In genomic region chr6:60819272-60819671, GRCm38 (mm10) we compare ENCODE assay signal across 27 mouse cellular contexts.
"Had no signal": no experiment of that assay in that cellular context is flagged by ENCODE, and none has a peak within 500 bp of the region (broad histone marks: within the 10 kb centered on the region; RNA-seq: fewer than 3 reads in every experiment).

No protein-coding gene starts in this region.

- DNase-seq: cerebellum, adult 9-11 months; cerebellum, postnatal 10 days; cerebellum, postnatal 14 days; cerebellum, postnatal 25 days; cerebellum, postnatal 36 days; embryo, embryonic 11 days; forebrain, postnatal 0 days; gastrocnemius, adult 2 months; gastrocnemius, postnatal 10 days; gastrocnemius, postnatal 14 days; gastrocnemius, postnatal 25 days; gastrocnemius, postnatal 36 days; heart, adult 11 months; heart, adult 18-20 months; heart, adult 2 months had no signal

- ATAC-seq: forebrain, embryonic 13.5 days; forebrain, embryonic 14.5 days; forebrain, embryonic 15.5 days; forebrain, embryonic 16.5 days; forebrain, postnatal 0 days had no signal

- H3K27me3 ChIP-seq: embryonic facial prominence, embryonic 12.5 days; embryonic facial prominence, embryonic 13.5 days; embryonic facial prominence, embryonic 15.5 days; forebrain, embryonic 12.5 days; forebrain, embryonic 13.5 days; forebrain, embryonic 15.5 days had no signal

- H3K27ac ChIP-seq: embryonic facial prominence, embryonic 10.5 days; embryonic facial prominence, embryonic 12.5 days; embryonic facial prominence, embryonic 13.5 days; embryonic facial prominence, embryonic 15.5 days; forebrain, embryonic 10.5 days; forebrain, embryonic 12.5 days; forebrain, embryonic 13.5 days; forebrain, embryonic 15.5 days; gastrocnemius, adult 2 months; heart, adult 2 months; heart, embryonic 10.5 days had no signal

- H3K4me3 ChIP-seq: embryonic facial prominence, embryonic 10.5 days; embryonic facial prominence, embryonic 12.5 days; embryonic facial prominence, embryonic 13.5 days; embryonic facial prominence, embryonic 15.5 days; erythroblast, embryonic 14.5 days; forebrain, embryonic 10.5 days; forebrain, embryonic 12.5 days; forebrain, embryonic 13.5 days; forebrain, embryonic 15.5 days; gastrocnemius, adult 2 months; heart, adult 2 months; heart, embryonic 10.5 days had no signal
